Mouse (Mus musculus) testis, adult 2 months (tissue): Measurements from ENCODE around the gene Acot1.

Experiments
- CTCF ChIP-seq: fragments of 200-500 bp; IDR thresholded peaks from 2 replicates; pipeline ENCODE4 v1.5.1; 2012; ENCODE audit warnings: low read depth, mild to moderate bottlenecking, inconsistent platforms, low read length, moderate library complexity; ENCODE audit not compliant: control insufficient read depth, insufficient read depth, insufficient replicate concordance
- POLR2A ChIP-seq: fragments of 200-500 bp; IDR thresholded peaks from 2 replicates; pipeline ENCODE4 v1.6.1; 2012; ENCODE audit warnings: low read depth, mild to moderate bottlenecking, inconsistent platforms, low read length, moderate library complexity; ENCODE audit not compliant: control insufficient read depth

DNA sequence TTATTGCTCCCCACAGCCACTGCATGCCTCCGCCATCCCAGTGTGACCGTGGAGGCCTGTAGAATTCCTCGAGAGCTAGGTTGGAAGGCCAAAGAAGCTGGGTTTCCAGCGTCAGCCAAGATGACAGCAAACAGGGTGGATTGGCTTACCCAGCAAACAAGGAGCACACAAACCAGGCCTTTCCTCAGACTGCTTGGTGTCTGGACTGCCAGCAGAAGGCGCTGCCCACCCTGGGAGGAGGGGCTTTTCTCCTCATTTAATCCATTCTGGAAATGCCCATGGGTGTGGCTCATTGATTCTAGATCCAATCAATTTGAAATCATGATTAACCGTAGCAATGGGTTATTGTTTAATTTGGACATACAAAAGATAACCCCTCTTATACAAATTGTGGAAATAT, 3.8 kb downstream of the Acot1 start:
- TF ChIP-seq POLR2A (no peak), CTCF (no peak)
